Mouse (Mus musculus) forebrain, embryonic 14.5 days (tissue): ENCODE data around the gene Trim17. TPM values are rescaled to one million over a fixed set of nuclear protein-coding genes. Genes with fewer than 3 reads are reported as not detected.

Source experiments
- ATAC-seq: fragments of 200-750 bp; cut with Nextera tagmentation; 2 replicates; pipeline ENCODE4 v1.8.0; 2017; ENCODE audit warnings: mild to moderate bottlenecking, moderate library complexity
- DNase-seq: peaks from one replicate; pipeline ENCODE4 v3.0.0-alpha.2; 2015; ENCODE audit warnings: low spot score
- H3K27ac ChIP-seq: fragments of 300-500 bp; sonication (generic); 2 replicates; pipeline ENCODE4 v1.5.1; 2014; ENCODE audit warnings: low read depth, mild to moderate bottlenecking, control low read depth, low read length, moderate library complexity
- H3K27me3 ChIP-seq: fragments of 300-500 bp; sonication (generic); replicated peaks from 2 replicates; pipeline ENCODE4 v1.6.1; 2014; ENCODE audit warnings: low read length, control low read depth, mixed read lengths; ENCODE audit not compliant: control insufficient read depth, insufficient read depth
- H3K36me3 ChIP-seq: fragments of 300-500 bp; sonication (generic); 2 replicates; pipeline ENCODE4 v1.6.1; 2014; ENCODE audit warnings: low read length, control low read depth; ENCODE audit not compliant: control insufficient read depth, insufficient read depth
- H3K4me1 ChIP-seq: fragments of 300-500 bp; sonication (generic); 2 replicates; pipeline ENCODE4 v1.6.1; 2014; ENCODE audit warnings: antibody characterized with exemption, low read length, control low read depth; ENCODE audit not compliant: control insufficient read depth, insufficient read depth
- H3K4me2 ChIP-seq: fragments of 300-500 bp; sonication (generic); 2 replicates; pipeline ENCODE4 v1.6.1; 2014; ENCODE audit warnings: mild to moderate bottlenecking, control low read depth, low read length
- H3K4me3 ChIP-seq: fragments of 300-500 bp; sonication (generic); 2 replicates; pipeline ENCODE4 v1.5.1; 2014; ENCODE audit warnings: low read depth, low read length, control low read depth
- H3K9ac ChIP-seq: fragments of 300-500 bp; sonication (generic); 2 replicates; pipeline ENCODE4 v1.6.1; 2014; ENCODE audit warnings: mild to moderate bottlenecking, low read length, control low read depth, moderate library complexity
- H3K9me3 ChIP-seq: fragments of 300-500 bp; sonication (generic); replicated peaks from 2 replicates; pipeline ENCODE4 v1.6.1; 2016; ENCODE audit warnings: low read length, control low read depth, mixed read lengths; ENCODE audit not compliant: control insufficient read depth
- WGBS: fragments of 180-500 bp; shearing (Covaris S2); extraction: QIAGEN DNeasy Blood & Tissue Kit; methylation state at CpG from one replicate; pipeline ENCODE4 v1.1.7; 2014; 5-methylcytosine and 5-hydroxymethylcytosine counted together
- polyA plus RNA-seq: library from polyadenylated mRNA; unstranded; fragments of >200 nt; fragmentation: Nextera tagmentation; extraction: Ambion mirVana; gene quantifications from 2 replicates; pipeline ENCODE4 v1.2.1, GENCODE M21; 2014

Trim17 gene
- polyA plus RNA-seq, 1 experiment from 2014 or later: 1.3 TPM

- ATAC-seq (no peak), DNase-seq (no peak)
- 73% methylated on average over 50 of the region's 50 CpGs for WGBS
- 0 out of 2 replicates have a peak, but pooled peaks cover 4% of the 10 kb centered on the region for H3K27me3 ChIP-seq
- peaks cover 26% of the 10 kb centered on the region for H3K4me1 ChIP-seq
- peaks cover 14% of the 10 kb centered on the region for H3K36me3 ChIP-seq
- H3K9me3 ChIP-seq: 0 out of 2 replicates have a peak, but pooled peaks cover 5% of the 10 kb centered on the region
- H3K9ac ChIP-seq: no peak overlapping the region
- H3K27ac ChIP-seq: no peak overlapping the region
- H3K4me2 ChIP-seq: no peak overlapping the region
- H3K4me3 ChIP-seq: no peak overlapping the region
Measured at GRCm38 (mm10) chr11:58961364-58962177, 7.1 kb downstream of the Trim17 start.

GRCm38 (mm10) chr11:58963543-58963942 lies 9.1 kb downstream of the Trim17 start:
- Histone ChIP-seq H3K9ac (no peak overlapping the region), H3K27ac (no peak overlapping the region), H3K4me2 (no peak overlapping the region), H3K9me3 (0 out of 2 replicates have a peak, but pooled peaks cover 5% of the 10 kb centered on the region), H3K27me3 (0 out of 2 replicates have a peak, but pooled peaks cover 4% of the 10 kb centered on the region), H3K4me1 (peaks cover 8% of the 10 kb centered on the region), H3K4me3 (no peak overlapping the region), H3K36me3 (peaks cover 3% of the 10 kb centered on the region; the same call in 1 of the 2 replicates)
- ATAC-seq (no peak), DNase-seq (no peak)
- 36% methylated on average over 17 of the region's 17 CpGs for WGBS

DNA sequence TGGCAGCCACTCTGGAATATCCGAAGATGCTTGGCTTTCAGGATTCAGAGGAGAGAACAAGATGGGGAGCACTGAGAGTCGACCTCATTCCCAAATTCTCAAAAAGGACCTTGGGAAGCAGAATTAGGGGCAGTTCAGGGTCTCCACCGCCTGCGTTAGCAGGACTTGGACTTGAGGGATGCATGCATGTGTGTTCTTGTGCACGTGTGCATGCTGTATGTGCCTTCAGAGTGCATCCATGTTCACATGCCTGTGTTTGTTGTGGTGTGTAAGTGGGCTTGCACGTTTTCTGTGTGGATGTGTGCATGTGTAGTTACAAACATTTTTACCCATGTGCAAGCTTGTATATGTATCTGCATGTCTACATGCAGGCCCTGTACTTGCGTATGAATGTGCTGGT lies 9.7 kb downstream of the Trim17 start:
- 0 out of 2 replicates have a peak, but pooled peaks cover 5% of the 10 kb centered on the region for H3K9me3 ChIP-seq
- no peak overlapping the region for H3K4me3 ChIP-seq
- no peak overlapping the region for H3K4me2 ChIP-seq
- 0 out of 2 replicates have a peak, but pooled peaks cover 4% of the 10 kb centered on the region for H3K27me3 ChIP-seq
- ATAC-seq (no peak), DNase-seq (no peak)
- H3K27ac ChIP-seq: no peak overlapping the region
- WGBS: 83% methylated on average over 7 of the region's 7 CpGs
- 0 out of 2 replicates have a peak, but pooled peaks cover 3% of the 10 kb centered on the region for H3K36me3 ChIP-seq
- H3K4me1 ChIP-seq: peaks cover 4% of the 10 kb centered on the region; the same call in 1 of the 2 replicates
- H3K9ac ChIP-seq: no peak overlapping the region

DNA sequence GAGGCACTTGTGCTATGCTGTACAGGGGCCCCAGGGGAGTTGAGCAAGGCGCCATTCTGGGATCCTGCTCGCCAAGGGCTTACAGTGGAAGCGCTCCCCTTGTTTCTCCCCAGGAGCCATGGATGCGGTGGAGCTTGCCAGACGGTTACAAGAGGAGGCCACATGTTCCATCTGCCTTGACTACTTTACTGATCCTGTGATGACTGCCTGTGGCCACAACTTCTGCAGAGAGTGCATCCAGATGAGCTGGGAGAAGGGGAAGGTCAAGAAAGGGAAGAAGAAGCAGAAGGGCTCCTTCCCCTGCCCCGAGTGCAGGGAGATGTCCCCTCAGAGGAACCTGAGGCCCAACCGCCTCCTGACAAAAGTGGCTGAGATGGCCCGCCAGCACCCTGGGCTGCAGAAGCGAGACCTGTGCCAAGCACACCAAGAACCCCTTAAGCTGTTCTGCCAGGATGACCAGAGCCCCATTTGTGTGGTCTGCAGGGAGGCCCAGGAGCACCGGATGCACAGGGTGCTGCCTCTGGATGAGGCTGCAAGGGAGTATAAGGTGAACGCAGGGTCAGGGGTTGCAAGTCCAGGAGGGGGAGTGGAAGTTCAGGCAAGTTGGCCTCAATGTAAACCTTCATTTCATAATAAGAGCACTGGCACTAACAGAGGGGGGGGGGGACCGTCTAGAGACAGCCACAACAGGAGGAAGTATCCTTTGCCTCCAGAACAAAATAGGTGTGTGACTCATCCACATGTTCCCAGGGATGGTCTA lies 10.7 kb downstream of the Trim17 start:
- Histone ChIP-seq H3K27ac (no peak overlapping the region), H3K9ac (no peak overlapping the region), H3K4me1 (no peaks in the 10 kb centered on the region), H3K36me3 (0 out of 2 replicates have a peak, but pooled peaks cover 6% of the 10 kb centered on the region), H3K4me2 (no peak overlapping the region), H3K27me3 (0 out of 2 replicates have a peak, but pooled peaks cover 4% of the 10 kb centered on the region), H3K4me3 (no peak overlapping the region), H3K9me3 (0 out of 2 replicates have a peak, but pooled peaks cover 5% of the 10 kb centered on the region)
- 53% methylated on average over 12 of the region's 12 CpGs for WGBS
- ATAC-seq (no peak), DNase-seq (no peak)

DNA sequence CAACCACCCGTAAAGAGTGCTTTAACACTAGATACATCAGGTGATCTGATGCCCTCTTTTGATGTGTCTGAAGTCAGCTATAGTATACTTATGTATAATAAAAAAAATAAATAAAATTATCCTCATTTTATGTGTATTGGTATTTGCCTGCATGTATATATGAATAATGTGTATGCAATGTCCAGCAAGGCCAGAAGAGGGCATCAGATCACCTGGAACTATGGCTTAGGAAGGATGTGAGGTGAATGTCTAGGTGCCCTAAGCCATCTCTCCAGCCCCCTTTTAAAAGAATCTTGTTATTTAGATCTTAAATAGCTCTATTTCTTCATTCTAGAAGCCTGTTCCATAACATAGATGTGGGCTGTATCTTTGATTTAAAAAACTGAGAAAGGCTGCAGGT lies 12.9 kb downstream of the Trim17 start:
- ATAC-seq (no peak), DNase-seq (no peak)
- H3K27ac ChIP-seq: no peak overlapping the region
- no peak overlapping the region for H3K9ac ChIP-seq
- H3K4me3 ChIP-seq: no peak overlapping the region
- 94% methylated on average over 1 of the region's 1 CpGs for WGBS
- no peaks in the 10 kb centered on the region for H3K4me1 ChIP-seq
- H3K36me3 ChIP-seq: peaks cover 9% of the 10 kb centered on the region; the same call in 1 of the 2 replicates
- no peaks in the 10 kb centered on the region for H3K27me3 ChIP-seq
- H3K9me3 ChIP-seq: no peaks in the 10 kb centered on the region
- no peak overlapping the region for H3K4me2 ChIP-seq

- H3K36me3 ChIP-seq: peaks cover 13% of the 10 kb centered on the region; the same call in 1 of the 2 replicates
- no peaks in the 10 kb centered on the region for H3K9me3 ChIP-seq
- DNase-seq (no peak), ATAC-seq (no peak)
- no peak overlapping the region for H3K9ac ChIP-seq
- no peak overlapping the region for H3K4me3 ChIP-seq
- no peaks in the 10 kb centered on the region for H3K4me1 ChIP-seq
- WGBS: 88% methylated on average over 7 of the region's 7 CpGs
- H3K27ac ChIP-seq: no peak overlapping the region
- H3K27me3 ChIP-seq: no peaks in the 10 kb centered on the region
- no peak overlapping the region for H3K4me2 ChIP-seq
Measured at GRCm38 (mm10) chr11:58968551-58968950, 14.1 kb downstream of the Trim17 start.

- no peak for DNase-seq
- ATAC-seq: no peak
- Histone ChIP-seq H3K9ac (no peak overlapping the region), H3K27me3 (no peaks in the 10 kb centered on the region), H3K9me3 (no peaks in the 10 kb centered on the region), H3K4me3 (no peak overlapping the region), H3K4me2 (no peak overlapping the region), H3K27ac (no peak overlapping the region), H3K4me1 (no peaks in the 10 kb centered on the region), H3K36me3 (peaks cover 13% of the 10 kb centered on the region; the same call in 1 of the 2 replicates)
- 83% methylated on average over 8 of the region's 8 CpGs for WGBS
Measured at GRCm38 (mm10) chr11:58969027-58969426, 14.5 kb downstream of the Trim17 start.

DNA sequence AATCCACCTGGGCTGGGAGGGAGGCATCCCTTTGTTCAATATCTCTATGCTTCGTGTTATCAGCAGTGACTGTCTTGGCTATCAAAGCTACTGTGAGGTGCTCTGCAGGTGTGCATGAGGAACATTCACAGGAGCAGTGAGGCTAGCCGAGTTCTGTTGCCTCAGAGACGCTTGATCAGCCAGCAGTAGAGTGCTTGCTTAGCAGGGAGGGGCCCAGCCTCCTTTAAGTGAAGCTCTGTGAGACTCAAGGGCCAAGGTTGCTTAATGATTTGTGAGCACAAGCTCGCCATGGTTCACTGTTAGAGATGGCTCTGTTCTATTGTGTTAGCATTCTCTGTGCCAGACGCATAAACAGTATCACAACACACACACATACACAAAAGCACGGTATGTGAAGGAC lies 15.2 kb downstream of the Trim17 start:
- H3K9me3 ChIP-seq: no peaks in the 10 kb centered on the region
- 76% methylated on average over 6 of the region's 6 CpGs for WGBS
- H3K4me3 ChIP-seq: no peak overlapping the region
- H3K36me3 ChIP-seq: peaks cover 13% of the 10 kb centered on the region; the same call in 1 of the 2 replicates
- no peak for DNase-seq
- H3K9ac ChIP-seq: no peak overlapping the region
- no peak overlapping the region for H3K4me2 ChIP-seq
- no peaks in the 10 kb centered on the region for H3K27me3 ChIP-seq
- H3K27ac ChIP-seq: no peak overlapping the region
- ATAC-seq: no peak
- H3K4me1 ChIP-seq: no peaks in the 10 kb centered on the region
